Mouse (Mus musculus): ENCODE results near the gene Rims1. TPM values are rescaled to one million over a fixed set of nuclear protein-coding genes. Genes with fewer than 3 reads are reported as not detected.

Gene Rims1
- polyA plus RNA-seq, 1 experiment from 2014 or later: 2.0 TPM

DNA sequence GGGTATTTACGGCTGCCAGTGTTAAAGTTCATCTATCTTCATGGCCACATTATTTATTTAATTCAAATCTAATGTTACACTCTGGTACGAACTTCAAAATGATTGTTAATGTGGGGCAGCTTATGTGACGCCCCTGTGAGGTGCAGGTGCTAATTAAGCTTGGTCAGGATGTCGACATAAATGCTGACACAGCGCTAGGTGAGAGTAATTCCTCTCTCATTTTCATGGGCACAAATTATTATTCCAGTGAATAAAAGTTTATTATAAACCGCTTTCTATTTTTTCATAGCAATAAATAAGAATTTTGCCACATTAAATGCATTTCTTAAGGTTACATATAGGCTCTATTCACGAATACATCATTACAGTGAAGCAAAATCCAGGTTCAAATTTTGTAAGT is 395.6 kb downstream of the Rims1 start:
- no peak overlapping the region for H3K4me3 ChIP-seq (ENCODE audit: low read depth, low read length)
- H3K36me3 ChIP-seq (replicated peaks; ENCODE audit: control insufficient read depth, insufficient read depth, low read depth, low read length): no peaks in the 10 kb centered on the region
- H3K27ac ChIP-seq (replicated peaks; ENCODE audit: low read depth, low read length): no peak overlapping the region
- no peaks in the 10 kb centered on the region for H3K9me3 ChIP-seq (replicated peaks; ENCODE audit: control insufficient read depth, low read length)
- no peaks in the 10 kb centered on the region for H3K27me3 ChIP-seq (ENCODE audit: control insufficient read depth, insufficient read depth, low read length)
- no peak overlapping the region for H3K9ac ChIP-seq (replicated peaks; ENCODE audit: low read length)
- no peaks in the 10 kb centered on the region for H3K4me1 ChIP-seq (ENCODE audit: control insufficient read depth, insufficient read depth, low read length)
- ATAC-seq (replicated peaks; ENCODE audit: insufficient number of reproducible peaks, low FRiP score, low TSS enrichment, low read depth): no peak
- no peak overlapping the region for H3K4me2 ChIP-seq (ENCODE audit: low read depth, low read length)
- 83% methylated on average over 7 of the region's 7 CpGs for WGBS
- no peak for DNase-seq (ENCODE audit: low spot score)

GRCm38 (mm10) chr1:22386361-22386760 is 419.4 kb downstream of the Rims1 start:
- 62% methylated on average over 3 of the region's 3 CpGs for WGBS
- peak; percentile 32 for DNase-seq (ENCODE audit: low spot score)

GRCm38 (mm10) chr1:22377652-22378051 is 428.1 kb downstream of the Rims1 start:
- Histone ChIP-seq H3K36me3 (replicated peaks; ENCODE audit: control insufficient read depth, insufficient read depth, low read depth, low read length) (no peaks in the 10 kb centered on the region), H3K4me2 (ENCODE audit: low read depth, low read length) (no peak overlapping the region), H3K27ac (replicated peaks; ENCODE audit: low read depth, low read length) (no peak overlapping the region), H3K4me1 (ENCODE audit: control insufficient read depth, insufficient read depth, low read length) (no peaks in the 10 kb centered on the region), H3K9ac (replicated peaks; ENCODE audit: low read length) (no peak overlapping the region), H3K4me3 (ENCODE audit: low read depth, low read length) (no peak overlapping the region), H3K27me3 (ENCODE audit: control insufficient read depth, insufficient read depth, low read length) (no peaks in the 10 kb centered on the region), H3K9me3 (replicated peaks; ENCODE audit: control insufficient read depth, low read length) (no peaks in the 10 kb centered on the region)
- DNase-seq (ENCODE audit: low spot score) (no peak), ATAC-seq (replicated peaks; ENCODE audit: insufficient number of reproducible peaks, low FRiP score, low TSS enrichment, low read depth) (no peak)
- WGBS: 85% methylated on average over 5 of the region's 5 CpGs

More at GRCm38 (mm10) chr1:22386361-22386760, 419.4 kb downstream of the Rims1 start:
- no peak for ATAC-seq (replicated peaks; ENCODE audit: insufficient number of reproducible peaks, low FRiP score, low TSS enrichment, low read depth)
- H3K27me3 ChIP-seq (ENCODE audit: control insufficient read depth, insufficient read depth, low read length): no peaks in the 10 kb centered on the region
- no peak overlapping the region for H3K9ac ChIP-seq (replicated peaks; ENCODE audit: low read length)
- no peak overlapping the region for H3K4me3 ChIP-seq (ENCODE audit: low read depth, low read length)
- H3K36me3 ChIP-seq (replicated peaks; ENCODE audit: control insufficient read depth, insufficient read depth, low read depth, low read length): no peaks in the 10 kb centered on the region
- no peak overlapping the region for H3K27ac ChIP-seq (replicated peaks; ENCODE audit: low read depth, low read length)
- no peak overlapping the region for H3K4me2 ChIP-seq (ENCODE audit: low read depth, low read length)
- no peaks in the 10 kb centered on the region for H3K9me3 ChIP-seq (replicated peaks; ENCODE audit: control insufficient read depth, low read length)
- no peaks in the 10 kb centered on the region for H3K4me1 ChIP-seq (ENCODE audit: control insufficient read depth, insufficient read depth, low read length)

- no peak overlapping the region for H3K4me2 ChIP-seq (ENCODE audit: low read depth, low read length)
- WGBS: 49% methylated on average over 6 of the region's 6 CpGs
- no peak for ATAC-seq (replicated peaks; ENCODE audit: insufficient number of reproducible peaks, low FRiP score, low TSS enrichment, low read depth)
Measured at GRCm38 (mm10) chr1:22377062-22377461, 428.7 kb downstream of the Rims1 start.

DNA sequence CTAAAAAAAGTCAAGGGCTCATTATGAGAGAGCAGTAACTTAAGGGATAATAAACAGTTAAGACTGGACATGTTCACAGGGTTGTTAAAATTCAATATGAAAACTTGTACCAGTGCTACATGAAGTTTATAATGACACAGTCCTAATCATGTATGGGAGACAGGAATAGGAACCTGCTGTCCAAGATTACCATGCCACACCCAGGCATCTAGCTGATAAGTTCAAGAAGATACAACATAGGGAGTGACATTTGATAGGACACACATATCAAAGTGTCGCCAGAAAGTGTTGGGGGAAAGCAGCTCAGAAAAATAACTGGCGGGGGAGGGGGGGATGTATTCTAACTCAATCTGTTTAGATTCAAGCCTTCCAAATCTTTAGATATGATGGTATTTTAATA is 449.6 kb downstream of the Rims1 start:
- H3K9ac ChIP-seq (replicated peaks; ENCODE audit: low read length): no peak overlapping the region
- no peak for DNase-seq (ENCODE audit: low spot score)
- no peak overlapping the region for H3K4me2 ChIP-seq (ENCODE audit: low read depth, low read length)
- H3K27ac ChIP-seq (replicated peaks; ENCODE audit: low read depth, low read length): no peak overlapping the region
- no peaks in the 10 kb centered on the region for H3K9me3 ChIP-seq (replicated peaks; ENCODE audit: control insufficient read depth, low read length)
- no peak overlapping the region for H3K4me3 ChIP-seq (ENCODE audit: low read depth, low read length)
- H3K36me3 ChIP-seq (replicated peaks; ENCODE audit: control insufficient read depth, insufficient read depth, low read depth, low read length): no peaks in the 10 kb centered on the region
- ATAC-seq (replicated peaks; ENCODE audit: insufficient number of reproducible peaks, low FRiP score, low TSS enrichment, low read depth): no peak
- H3K4me1 ChIP-seq (ENCODE audit: control insufficient read depth, insufficient read depth, low read length): no peaks in the 10 kb centered on the region
- 87% methylated on average over 2 of the region's 2 CpGs for WGBS
- no peaks in the 10 kb centered on the region for H3K27me3 ChIP-seq (ENCODE audit: control insufficient read depth, insufficient read depth, low read length)

More at GRCm38 (mm10) chr1:22377062-22377461, 428.7 kb downstream of the Rims1 start:
- no peaks in the 10 kb centered on the region for H3K9me3 ChIP-seq (replicated peaks; ENCODE audit: control insufficient read depth, low read length)
- no peak for DNase-seq (ENCODE audit: low spot score)
- no peaks in the 10 kb centered on the region for H3K4me1 ChIP-seq (ENCODE audit: control insufficient read depth, insufficient read depth, low read length)
- no peaks in the 10 kb centered on the region for H3K36me3 ChIP-seq (replicated peaks; ENCODE audit: control insufficient read depth, insufficient read depth, low read depth, low read length)
- H3K27me3 ChIP-seq (ENCODE audit: control insufficient read depth, insufficient read depth, low read length): no peaks in the 10 kb centered on the region
- no peak overlapping the region for H3K4me3 ChIP-seq (ENCODE audit: low read depth, low read length)
- no peak overlapping the region for H3K27ac ChIP-seq (replicated peaks; ENCODE audit: low read depth, low read length)
- no peak overlapping the region for H3K9ac ChIP-seq (replicated peaks; ENCODE audit: low read length)

GRCm38 (mm10) chr1:22353687-22354086 is 452.1 kb downstream of the Rims1 start:
- H3K4me3 ChIP-seq (ENCODE audit: low read depth, low read length): no peak overlapping the region
- no peak overlapping the region for H3K9ac ChIP-seq (replicated peaks; ENCODE audit: low read length)
- H3K4me2 ChIP-seq (ENCODE audit: low read depth, low read length): no peak overlapping the region
- no peak overlapping the region for H3K27ac ChIP-seq (replicated peaks; ENCODE audit: low read depth, low read length)
- H3K9me3 ChIP-seq (replicated peaks; ENCODE audit: control insufficient read depth, low read length): no peaks in the 10 kb centered on the region
- H3K4me1 ChIP-seq (ENCODE audit: control insufficient read depth, insufficient read depth, low read length): no peaks in the 10 kb centered on the region
- 61% methylated on average over 4 of the region's 4 CpGs for WGBS
- no peaks in the 10 kb centered on the region for H3K27me3 ChIP-seq (ENCODE audit: control insufficient read depth, insufficient read depth, low read length)
- no peaks in the 10 kb centered on the region for H3K36me3 ChIP-seq (replicated peaks; ENCODE audit: control insufficient read depth, insufficient read depth, low read depth, low read length)
- no peak for ATAC-seq (replicated peaks; ENCODE audit: insufficient number of reproducible peaks, low FRiP score, low TSS enrichment, low read depth)
- DNase-seq (ENCODE audit: low spot score): no peak

DNA sequence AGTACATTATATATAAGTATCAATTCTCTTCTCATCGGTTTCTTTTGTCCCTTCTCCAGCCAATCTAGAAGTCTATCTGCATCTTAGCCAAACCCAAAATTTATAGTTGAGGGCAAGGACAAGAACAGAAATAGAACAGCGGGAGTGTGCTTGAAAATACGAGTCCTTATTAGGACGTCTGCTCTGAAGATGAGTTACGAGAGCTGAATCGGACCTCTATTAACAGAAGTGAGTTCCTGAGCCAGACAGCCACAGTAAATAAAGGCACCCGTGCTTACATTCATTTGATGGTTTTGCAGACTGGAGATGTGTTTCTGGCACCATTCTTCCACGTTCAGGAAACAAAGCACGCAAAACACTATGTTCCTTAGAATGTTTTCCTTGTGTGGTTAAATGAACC is 466.9 kb downstream of the Rims1 start:
- H3K36me3 ChIP-seq (replicated peaks; ENCODE audit: control insufficient read depth, insufficient read depth, low read depth, low read length): no peaks in the 10 kb centered on the region
- H3K27ac ChIP-seq (replicated peaks; ENCODE audit: low read depth, low read length): no peak overlapping the region
- no peak for ATAC-seq (replicated peaks; ENCODE audit: insufficient number of reproducible peaks, low FRiP score, low TSS enrichment, low read depth)
- no peak overlapping the region for H3K4me3 ChIP-seq (ENCODE audit: low read depth, low read length)
- H3K4me2 ChIP-seq (ENCODE audit: low read depth, low read length): no peak overlapping the region
- no peaks in the 10 kb centered on the region for H3K27me3 ChIP-seq (ENCODE audit: control insufficient read depth, insufficient read depth, low read length)
- no peaks in the 10 kb centered on the region for H3K9me3 ChIP-seq (replicated peaks; ENCODE audit: control insufficient read depth, low read length)
- 84% methylated on average over 9 of the region's 9 CpGs for WGBS
- H3K9ac ChIP-seq (replicated peaks; ENCODE audit: low read length): no peak overlapping the region
- no peak for DNase-seq (ENCODE audit: low spot score)
- H3K4me1 ChIP-seq (ENCODE audit: control insufficient read depth, insufficient read depth, low read length): no peaks in the 10 kb centered on the region

DNA sequence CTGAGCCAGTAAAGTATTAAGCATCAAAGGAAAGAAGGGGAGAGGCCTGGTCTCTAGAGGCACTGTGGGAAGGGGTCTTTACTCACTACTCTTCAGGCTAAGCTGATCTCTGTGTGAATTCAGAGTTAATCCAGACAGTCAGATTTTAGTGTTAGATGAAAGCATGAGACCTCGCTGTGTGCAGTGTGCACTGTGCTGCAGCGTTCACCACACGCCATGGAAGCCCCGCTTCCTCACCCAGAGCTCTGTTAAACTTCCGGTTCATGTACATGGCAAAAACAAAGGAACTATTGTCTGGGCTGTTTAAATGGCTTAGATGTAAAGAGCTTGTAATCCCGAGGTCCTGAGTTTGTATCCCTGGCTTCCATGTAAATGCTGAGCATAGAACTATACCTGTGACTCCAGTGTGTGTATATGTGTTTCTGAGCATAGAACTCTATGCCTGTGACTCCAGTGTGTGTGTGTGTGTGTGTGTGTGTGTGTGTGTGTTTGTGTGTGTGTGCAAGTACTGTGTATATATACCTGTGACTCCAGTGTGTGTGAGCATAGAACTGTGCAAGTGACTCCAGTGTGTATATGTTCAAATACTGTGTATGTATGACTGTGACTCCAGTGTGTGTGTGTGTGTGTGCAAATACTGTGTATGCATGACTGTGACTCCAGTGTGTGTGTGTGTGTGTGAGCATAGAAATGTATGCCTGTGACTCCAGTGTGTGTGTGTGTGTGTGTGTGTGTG is 484.7 kb downstream of the Rims1 start:
- 0 out of 2 replicates have a peak overlapping the region, but pooled peaks have one; percentile 3 for H3K27ac ChIP-seq (replicated peaks; ENCODE audit: low read depth, low read length)
- peak; percentile 75; the same call in 1 of the 2 replicates for ATAC-seq (replicated peaks; ENCODE audit: insufficient number of reproducible peaks, low FRiP score, low TSS enrichment, low read depth)
- DNase-seq (ENCODE audit: low spot score): peak; percentile 18

More for the DNA sequence above, 484.7 kb downstream of the Rims1 start:
- no peak overlapping the region for H3K4me3 ChIP-seq (ENCODE audit: low read depth, low read length)
- no peaks in the 10 kb centered on the region for H3K9me3 ChIP-seq (replicated peaks; ENCODE audit: control insufficient read depth, low read length)
- H3K4me2 ChIP-seq (ENCODE audit: low read depth, low read length): no peak overlapping the region
- H3K27me3 ChIP-seq (ENCODE audit: control insufficient read depth, insufficient read depth, low read length): no peaks in the 10 kb centered on the region
- H3K36me3 ChIP-seq (replicated peaks; ENCODE audit: control insufficient read depth, insufficient read depth, low read depth, low read length): no peaks in the 10 kb centered on the region
- WGBS: 30% methylated on average over 6 of the region's 6 CpGs
- no peak overlapping the region for H3K9ac ChIP-seq (replicated peaks; ENCODE audit: low read length)
- no peaks in the 10 kb centered on the region for H3K4me1 ChIP-seq (ENCODE audit: control insufficient read depth, insufficient read depth, low read length)

All from embryonic facial prominence, embryonic 11.5 days (tissue).